Mouse (Mus musculus) spleen, adult 10 weeks (tissue): ENCODE measurements around the gene Stac3. TPM values are rescaled to one million over a fixed set of nuclear protein-coding genes. Genes with fewer than 3 reads are reported as not detected.

ENCODE experiments used
- polyA plus RNA-seq: library from polyadenylated mRNA; stranded (reverse); fragments of 350-450 nt; fragmentation: Illumina TruSeq; extraction: RNeasy Lipid Tissue Mini Kit (QIAGEN cat#74804); gene quantifications from one replicate; pipeline ENCODE4 v1.2.3, GENCODE M21; 2015; ENCODE audit warnings: low replicate concordance; ENCODE audit not compliant: insufficient read depth

Gene Stac3
- polyA plus RNA-seq: 3.6 TPM

GRCm38 (mm10) chr10:127500894-127501893 lies at the start of gene Stac3:
Stac3 (plus strand) TSS chr10:127501686.

GRCm38 (mm10) chr10:127514764-127515163 lies 13.3 kb downstream of the Stac3 start, which contains the start of gene Ndufa4l2:
Ndufa4l2 (plus strand) TSS chr10:127514967.

GRCm38 (mm10) chr10:127522088-127522581 lies 20.6 kb downstream of the Stac3 start, which contains the start of gene Shmt2:
Shmt2 (minus strand) TSS chr10:127522444.

GRCm38 (mm10) chr10:127534036-127534928 lies 32.8 kb downstream of the Stac3 start, which contains the start of gene Nxph4:
Nxph4 (minus strand) TSS chr10:127534559.

Other genes with a start within 250 kb of the Stac3 start
- gene Kif5a, start 238.3 kb upstream of the Stac3 start, polyA plus RNA-seq: 1.6 TPM
- gene Dctn2, start 235.3 kb upstream of the Stac3 start, polyA plus RNA-seq: 61.6 TPM
- gene Mbd6, start 212.7 kb upstream of the Stac3 start, polyA plus RNA-seq: 18.9 TPM
- 29.4 TPM for gene Mars, start 189.9 kb upstream of the Stac3 start, polyA plus RNA-seq
- gene Arhgap9, start 179.7 kb upstream of the Stac3 start, polyA plus RNA-seq: 70.2 TPM
- gene Gli1, start 159.7 kb upstream of the Stac3 start, polyA plus RNA-seq: 0.39 TPM
- gene Inhbe, start 147.3 kb upstream of the Stac3 start, polyA plus RNA-seq: not detected
- gene Inhbc, start 131.3 kb upstream of the Stac3 start, polyA plus RNA-seq: not detected
- 99.4 TPM for gene R3hdm2, start 121.4 kb upstream of the Stac3 start, polyA plus RNA-seq
- gene Ndufa4l2, start 13.3 kb downstream of the Stac3 start, polyA plus RNA-seq: 1.8 TPM
- gene Shmt2, start 20.8 kb downstream of the Stac3 start, polyA plus RNA-seq: 27.0 TPM
- not detected for gene Nxph4, start 32.9 kb downstream of the Stac3 start, polyA plus RNA-seq
- 26.0 TPM for gene Lrp1, start 119.5 kb downstream of the Stac3 start, polyA plus RNA-seq
- gene Stat6, start 141.3 kb downstream of the Stac3 start, polyA plus RNA-seq: 130 TPM
- gene Nemp1, start 165.2 kb downstream of the Stac3 start, polyA plus RNA-seq: 17.1 TPM
- 10.6 TPM for gene Nab2, start 166.9 kb downstream of the Stac3 start, polyA plus RNA-seq
- 0.35 TPM for gene Myo1a, start 203.5 kb downstream of the Stac3 start, polyA plus RNA-seq
- gene Tac2, start 222.8 kb downstream of the Stac3 start, polyA plus RNA-seq: 0.41 TPM
- gene Zbtb39, start 237.9 kb downstream of the Stac3 start, polyA plus RNA-seq: 7.9 TPM